Mouse (Mus musculus) adrenal gland, postnatal 36 days (tissue): ENCODE measurements at regions not wholly inside any gene's neighbourhood (a gene's known extent, or its start where the extent isn't known, plus 50 kb on each side); places are given as distances from the start of the nearest gene placed in this dataset.

Experiments
- DNase-seq, 2 experiments: peaks; one replicate each; pipeline ENCODE4 v3.0.0; 2021; ENCODE audit warnings: mixed read lengths in 1 of 2

GRCm38 (mm10) chr5:9954652-9955051 is 229.7 kb upstream of the Grm3 start:
- DNase-seq, result peak; percentile 1 to 2

DNA sequence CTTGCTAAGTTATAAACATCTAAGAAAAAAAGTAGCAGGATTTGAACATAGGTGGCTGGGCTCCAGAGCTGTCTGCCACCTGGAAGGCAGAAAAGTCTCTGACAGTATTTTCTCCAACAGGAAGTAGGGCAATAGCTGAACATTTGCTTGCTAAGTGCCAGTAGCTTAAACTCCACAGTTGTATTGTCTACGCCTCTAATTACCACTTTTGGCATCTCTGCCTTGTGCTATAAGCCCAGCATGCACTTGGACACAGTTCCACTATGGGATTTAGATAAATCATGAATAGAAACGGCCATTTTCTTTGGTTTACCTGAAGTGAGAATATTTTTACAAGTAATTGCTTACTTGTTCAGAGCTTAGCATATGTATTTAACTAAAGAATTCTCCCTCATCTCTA is 213.8 kb upstream of the Grm3 start:
- DNase-seq, result no peak

- no peak for DNase-seq
These were observed 188.0 kb upstream of the Grm3 start for GRCm38 (mm10) chr5:9912936-9913335.

- no peak for DNase-seq
These were observed 186.8 kb upstream of the Grm3 start for GRCm38 (mm10) chr5:9911783-9912182.

DNA sequence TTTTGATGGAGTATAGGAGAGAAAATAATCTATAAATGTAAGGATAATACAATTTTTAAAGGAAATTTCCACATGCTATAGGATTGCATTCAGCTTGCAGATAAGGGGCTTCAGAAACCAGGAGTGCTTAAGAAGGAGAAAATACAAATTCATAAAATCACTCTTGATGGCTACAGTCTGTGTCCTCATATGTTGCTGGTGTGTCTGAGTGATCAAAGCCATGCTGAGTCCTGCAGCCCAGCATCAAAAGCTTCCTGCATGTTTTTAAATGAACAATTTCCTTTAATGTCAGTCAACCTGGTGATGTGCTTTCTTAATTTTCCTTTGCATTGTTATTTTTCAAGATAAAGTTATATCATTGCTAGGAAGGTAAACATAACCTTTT is 186.1 kb upstream of the Grm3 start:
- DNase-seq, result no peak

- no peak for DNase-seq
These were observed 185.6 kb upstream of the Grm3 start for GRCm38 (mm10) chr5:9910452-9911088.

- DNase-seq, result no peak
These were observed 170.3 kb upstream of the Grm3 start for GRCm38 (mm10) chr5:9895297-9895696.

DNA sequence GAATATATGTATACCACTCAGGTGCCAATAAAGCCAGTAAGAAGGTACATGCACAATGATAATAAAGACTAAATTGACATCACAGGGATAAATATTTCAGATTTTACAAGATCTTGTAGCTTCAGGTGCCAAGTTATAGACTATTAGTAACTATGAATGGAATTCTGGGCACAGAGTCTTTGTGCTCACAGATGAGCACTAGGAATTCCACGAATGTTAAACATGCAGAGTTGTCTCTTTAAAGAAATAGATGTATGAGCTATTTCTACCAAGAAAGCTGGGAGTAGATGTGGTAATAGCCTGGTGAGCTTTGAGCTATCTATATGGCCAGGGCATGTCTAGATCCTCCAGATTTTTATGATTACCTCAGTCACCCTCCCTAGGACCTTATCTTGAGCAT is 153.1 kb upstream of the Grm3 start:
- DNase-seq, result no peak

- no peak for DNase-seq
These were observed 144.1 kb upstream of the Grm3 start for GRCm38 (mm10) chr5:9869091-9869490.

DNA sequence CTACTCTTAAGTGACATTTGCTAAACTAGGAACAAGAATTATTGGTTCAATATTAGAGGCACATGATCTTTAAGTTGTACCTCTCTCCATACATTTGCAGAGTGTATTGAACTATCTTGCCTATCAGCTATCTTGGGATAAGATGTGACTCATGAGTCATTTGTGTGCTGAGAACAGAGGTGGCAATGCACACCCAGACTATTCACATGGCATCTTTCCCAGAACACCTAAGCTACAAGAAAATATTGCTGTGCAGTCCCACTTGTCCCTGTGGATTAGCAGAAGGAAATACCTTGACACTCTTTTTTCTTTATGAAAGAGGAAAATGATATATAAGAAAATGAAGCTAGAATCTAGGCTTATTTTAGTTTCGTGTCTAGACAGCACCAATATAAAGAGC is 104.8 kb upstream of the Grm3 start:
- no peak for DNase-seq

DNA sequence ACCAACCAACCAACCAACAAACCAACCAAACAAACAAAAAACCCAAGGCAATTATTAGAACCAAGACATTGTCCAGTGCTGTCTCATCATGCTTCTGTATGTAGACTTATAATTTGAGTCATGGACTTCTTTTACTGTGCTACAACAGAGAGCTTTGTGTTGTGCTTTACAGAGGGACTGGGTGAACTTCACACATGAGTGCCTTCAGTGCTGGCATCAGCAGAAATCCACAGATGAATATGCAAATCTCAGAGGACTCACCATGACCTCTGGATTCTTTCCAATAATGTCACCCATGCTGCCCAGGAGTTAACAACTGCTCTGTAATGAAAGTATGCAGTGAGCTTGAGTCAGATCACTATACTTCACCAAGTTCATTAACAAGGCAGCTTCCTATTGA is 76.7 kb upstream of the Grm3 start:
- no peak for DNase-seq

DNA sequence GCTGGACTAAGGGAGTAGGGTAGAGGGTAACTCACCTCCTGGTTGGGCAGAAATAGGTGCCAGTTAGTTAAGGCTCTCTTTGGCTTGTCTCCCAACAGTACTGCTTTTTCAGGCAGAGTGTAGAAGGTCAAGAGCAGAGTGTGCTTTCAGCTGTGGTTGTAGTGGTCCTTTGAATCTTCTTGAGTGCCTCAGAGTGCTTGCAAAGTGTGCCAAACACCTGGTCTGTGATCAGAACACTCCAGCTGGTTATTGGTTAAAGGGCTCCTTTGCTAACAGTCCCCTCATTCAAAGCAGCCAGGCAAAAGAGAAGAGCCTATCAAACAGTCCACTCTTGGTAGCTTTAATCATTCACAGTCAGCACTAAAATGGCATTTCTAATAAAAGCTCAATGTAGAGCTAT is 56.1 kb upstream of the Grm3 start:
- DNase-seq, result no peak
